Mouse (Mus musculus) CH12.LX (cell line): ENCODE measurements around the gene Gdap1l1. TPM values are rescaled to one million over a fixed set of nuclear protein-coding genes. Genes with fewer than 3 reads are reported as not detected.

Experiments used
- DNase-seq: peaks from one replicate; pipeline ENCODE4 v3.0.0-alpha.2; 2013; ENCODE audit errors: extremely low read depth
- H3K27ac ChIP-seq: 2 replicates; pipeline ENCODE4 v1.5.1; 2012; ENCODE audit warnings: low read depth, mild to moderate bottlenecking, control low read depth, moderate library complexity; ENCODE audit not compliant: insufficient read depth
- H3K27me3 ChIP-seq: replicated peaks from 2 replicates; pipeline ENCODE3; 2012; ENCODE audit warnings: inconsistent platforms
- H3K36me3 ChIP-seq, 2 experiments: replicated peaks in 1 of 2; 2 replicates each; pipeline versions ENCODE3 to v1.6.1; 2012; ENCODE audit warnings: inconsistent platforms in 1 of 2, low read length in 1 of 2, mild to moderate bottlenecking in 1 of 2, mixed read lengths in 1 of 2, moderate library complexity in 1 of 2; ENCODE audit not compliant: control insufficient read depth in 1 of 2, insufficient read depth in 1 of 2
- H3K4me1 ChIP-seq, 2 experiments: 2 replicates each; pipeline ENCODE4 v1.6.1; 2012; ENCODE audit warnings: inconsistent platforms in 1 of 2, moderate library complexity in 1 of 2; ENCODE audit not compliant: insufficient read depth in 2 of 2, control insufficient read depth in 1 of 2
- H3K4me2 ChIP-seq: 2 replicates; pipeline ENCODE4 v1.6.1; 2012; ENCODE audit warnings: low read depth, mild to moderate bottlenecking, control low read depth; ENCODE audit not compliant: poor library complexity, insufficient read depth, severe bottlenecking
- H3K4me3 ChIP-seq, 3 experiments: fragments of 150-350 bp in 1 of 3; sonication (generic) in 1 of 3; replicated peaks in 1 of 3; 2 replicates each; pipeline versions ENCODE3 to v1.5.1; 2011 to 2012; ENCODE audit warnings: low read depth in 2 of 3, low read length in 2 of 3, mild to moderate bottlenecking in 2 of 3, moderate library complexity in 2 of 3, control low read depth in 1 of 3, improper control_type of control experiment in 1 of 3, inconsistent platforms in 1 of 3, mixed read lengths in 1 of 3; ENCODE audit not compliant: poor library complexity in 1 of 3
- H3K79me2 ChIP-seq: replicated peaks from 2 replicates; pipeline ENCODE4 v1.6.1; 2012; ENCODE audit warnings: mild to moderate bottlenecking, moderate library complexity; ENCODE audit not compliant: control insufficient read depth, poor library complexity, insufficient read depth, severe bottlenecking; ENCODE audit errors: extremely low read depth
- H3K9ac ChIP-seq: 2 replicates; pipeline ENCODE4 v1.6.1; 2012; ENCODE audit warnings: low read depth, mild to moderate bottlenecking, control low read depth, moderate library complexity; ENCODE audit not compliant: insufficient read depth
- H3K9me3 ChIP-seq: replicated peaks from 2 replicates; pipeline ENCODE3; 2012; ENCODE audit warnings: low read length, inconsistent platforms, mixed read lengths
- BHLHE40 ChIP-seq: IDR thresholded peaks from 2 replicates; pipeline ENCODE4 v1.6.1; 2011; ENCODE audit warnings: mild to moderate bottlenecking, low read depth, low read length, improper control_type of control experiment
- CHD2 ChIP-seq: IDR thresholded peaks from 2 replicates; pipeline ENCODE4 v1.6.1; 2011; ENCODE audit warnings: low read length, improper control_type of control experiment
- CTCF ChIP-seq, 2 experiments: IDR thresholded peaks in 1 of 2; conservative IDR thresholded peaks in 1 of 2; 2 replicates each; pipeline ENCODE4 v1.5.1; 2011 to 2012; ENCODE audit warnings: low read depth in 2 of 2, low read length in 2 of 2, improper control_type of control experiment in 1 of 2, inconsistent platforms in 1 of 2, mild to moderate bottlenecking in 1 of 2, moderate library complexity in 1 of 2
- E2F4 ChIP-seq: IDR thresholded peaks from 2 replicates; pipeline ENCODE4 v1.6.1; 2011; ENCODE audit warnings: low read depth, low read length, improper control_type of control experiment; ENCODE audit not compliant: insufficient replicate concordance
- ELF1 ChIP-seq: IDR thresholded peaks from 2 replicates; pipeline ENCODE4 v1.6.1; 2014; ENCODE audit warnings: low read depth, mild to moderate bottlenecking, inconsistent platforms, low read length, improper control_type of control experiment
- EP300 ChIP-seq: IDR thresholded peaks from 2 replicates; pipeline ENCODE4 v1.6.1; 2011; ENCODE audit warnings: low read length, improper control_type of control experiment
- ETS1 ChIP-seq: conservative IDR thresholded peaks from 2 replicates; pipeline ENCODE4 v1.6.1; 2012; ENCODE audit warnings: low read depth, mild to moderate bottlenecking, inconsistent platforms, low read length, improper control_type of control experiment, moderate library complexity
- GABPA ChIP-seq: IDR thresholded peaks from 2 replicates; pipeline ENCODE4 v1.6.1; 2012; ENCODE audit warnings: low read depth, low read length, improper control_type of control experiment, inconsistent platforms; ENCODE audit not compliant: insufficient replicate concordance
- HCFC1 ChIP-seq: IDR thresholded peaks from 2 replicates; pipeline ENCODE4 v1.6.1; 2012; ENCODE audit warnings: low read depth, mild to moderate bottlenecking, inconsistent platforms, low read length, improper control_type of control experiment
- IRF4 ChIP-seq: IDR thresholded peaks from 2 replicates; pipeline ENCODE4 v1.6.1; 2014; ENCODE audit warnings: low read depth, mild to moderate bottlenecking, inconsistent platforms, low read length, improper control_type of control experiment
- JUN ChIP-seq: IDR thresholded peaks from 2 replicates; pipeline ENCODE4 v1.6.1; 2011; ENCODE audit warnings: low read depth, mild to moderate bottlenecking, low read length, improper control_type of control experiment, moderate library complexity; ENCODE audit not compliant: insufficient read depth
- KAT2A ChIP-seq: IDR thresholded peaks from 2 replicates; pipeline ENCODE4 v1.6.1; 2012; ENCODE audit warnings: low read length, improper control_type of control experiment, inconsistent platforms; ENCODE audit not compliant: insufficient replicate concordance
- MAX ChIP-seq: IDR thresholded peaks from 2 replicates; pipeline ENCODE4 v1.6.1; 2011; ENCODE audit warnings: low read length, improper control_type of control experiment
- MAZ ChIP-seq: IDR thresholded peaks from 2 replicates; pipeline ENCODE4 v1.6.1; 2012; ENCODE audit warnings: low read depth, mild to moderate bottlenecking, inconsistent platforms, low read length, improper control_type of control experiment, moderate library complexity
- MXI1 ChIP-seq: IDR thresholded peaks from 2 replicates; pipeline ENCODE4 v1.6.1; 2011; ENCODE audit warnings: mild to moderate bottlenecking, low read depth, low read length, improper control_type of control experiment
- MYC ChIP-seq: IDR thresholded peaks from 2 replicates; pipeline ENCODE4 v1.6.1; 2011; ENCODE audit warnings: low read depth, mild to moderate bottlenecking, improper control_type of control experiment, low read length
- NELFE ChIP-seq: IDR thresholded peaks from 2 replicates; pipeline ENCODE4 v1.6.1; 2011; ENCODE audit warnings: low read depth, low read length, improper control_type of control experiment
- NRF1 ChIP-seq: IDR thresholded peaks from 2 replicates; pipeline ENCODE4 v1.6.1; 2014; ENCODE audit warnings: low read depth, mild to moderate bottlenecking, inconsistent platforms, low read length, improper control_type of control experiment, moderate library complexity
- PAX5 ChIP-seq: IDR thresholded peaks from 2 replicates; pipeline ENCODE4 v1.6.1; 2012; ENCODE audit warnings: low read length, inconsistent platforms, mixed read lengths
- POLR2A ChIP-seq: IDR thresholded peaks from 2 replicates; pipeline ENCODE4 v1.6.1; 2011; ENCODE audit warnings: low read depth, mild to moderate bottlenecking, improper control_type of control experiment, low read length
- POLR2AphosphoS2 ChIP-seq: IDR thresholded peaks from 2 replicates; pipeline ENCODE4 v1.6.1; 2011; ENCODE audit warnings: low read depth, low read length, improper control_type of control experiment
- RAD21 ChIP-seq: IDR thresholded peaks from 2 replicates; pipeline ENCODE4 v1.6.1; 2011; ENCODE audit warnings: low read depth, mild to moderate bottlenecking, low read length, improper control_type of control experiment, moderate library complexity
- SIN3A ChIP-seq: IDR thresholded peaks from 2 replicates; pipeline ENCODE4 v1.6.1; 2012; ENCODE audit warnings: low read length, improper control_type of control experiment, inconsistent platforms
- SMC3 ChIP-seq: IDR thresholded peaks from 2 replicates; pipeline ENCODE4 v1.6.1; 2011; ENCODE audit warnings: low read depth, low read length, improper control_type of control experiment
- TBP ChIP-seq: conservative IDR thresholded peaks from 2 replicates; pipeline ENCODE4 v1.6.1; 2011; ENCODE audit warnings: low read depth, low read length, improper control_type of control experiment
- TCF12 ChIP-seq: IDR thresholded peaks from 2 replicates; pipeline ENCODE4 v1.6.1; 2014; ENCODE audit warnings: low read depth, mild to moderate bottlenecking, inconsistent platforms, low read length, improper control_type of control experiment
- UBTF ChIP-seq: IDR thresholded peaks from 2 replicates; pipeline ENCODE4 v1.6.1; 2012; ENCODE audit warnings: low read depth, mild to moderate bottlenecking, inconsistent platforms, low read length, improper control_type of control experiment, moderate library complexity
- USF1 ChIP-seq: IDR thresholded peaks from 2 replicates; pipeline ENCODE4 v1.6.1; 2014; ENCODE audit warnings: low read depth, mild to moderate bottlenecking, inconsistent platforms, low read length, improper control_type of control experiment
- USF2 ChIP-seq: conservative IDR thresholded peaks from 2 replicates; pipeline ENCODE4 v1.6.1; 2011; ENCODE audit warnings: low read depth, low read length, improper control_type of control experiment
- ZC3H11A ChIP-seq: IDR thresholded peaks from 2 replicates; pipeline ENCODE4 v1.6.1; 2012; ENCODE audit warnings: low read depth, mild to moderate bottlenecking, inconsistent platforms, low read length, improper control_type of control experiment
- ZKSCAN1 ChIP-seq: IDR thresholded peaks from 2 replicates; pipeline ENCODE4 v1.6.1; 2012; ENCODE audit warnings: low read depth, inconsistent platforms, low read length, improper control_type of control experiment, borderline replicate concordance
- ZMIZ1 ChIP-seq: IDR thresholded peaks from 2 replicates; pipeline ENCODE4 v1.6.1; 2012; ENCODE audit warnings: low read depth, mild to moderate bottlenecking, inconsistent platforms, low read length, improper control_type of control experiment
- ZNF384 ChIP-seq: IDR thresholded peaks from 2 replicates; pipeline ENCODE4 v1.6.1; 2012; ENCODE audit warnings: low read depth, low read length, improper control_type of control experiment, inconsistent platforms
- dilution Hi-C: fragments of 300-500 bp; cut with MboI; formaldehyde crosslinking; loops from 2 replicates; pipeline ENCODE4 v1.14.3; 2020; ENCODE audit warnings: low sequenced_read_pairs; ENCODE audit not compliant: extremely low pct_unique_long_range_greater_than_20kb, extremely low pct_ligation_motif_present
- in situ Hi-C: fragments of 300-500 bp; cut with MboI; formaldehyde crosslinking; loops from 3 replicates; pipeline ENCODE4 v1.14.3; 2019; ENCODE audit warnings: low sequenced_read_pairs, low pct_ligation_motif_present, low pct_unique_long_range_greater_than_20kb, mixed read lengths
- polyA plus RNA-seq: library from polyadenylated mRNA; unstranded; fragments of >175 nt; gene quantifications from 2 replicates; pipeline ENCODE4 v1.2.1, GENCODE M21; 2012; ENCODE audit warnings: low read depth; ENCODE audit not compliant: insufficient read length
- total RNA-seq, 2 experiments: library from RNA; depleted of rRNA; stranded (reverse); fragments of 300-350 nt in 1 of 2; fragments of >200 nt in 1 of 2; gene quantifications; 2 replicates each; pipeline ENCODE4 v1.2.3; 2012 to 2014

Gene Gdap1l1
- total and polyA plus RNA-seq, 3 experiments: not detected

GRCm38 (mm10) chr2:163419346-163420045 lies 18.8 kb upstream of the Gdap1l1 start:
- Histone ChIP-seq H3K9me3 (no peaks in the 10 kb centered on the region), H3K27ac (peak overlapping the region; percentile 38), H3K4me1 (peaks cover 9 to 28% of the 10 kb centered on the region in 2 experiments), H3K4me2 (peak overlapping the region; percentile 99; the same call in 1 of the 2 replicates), H3K4me3 (peak overlapping the region; percentile 92 to 97 (median 95)), H3K36me3 (peaks cover 6 to 32% of the 10 kb centered on the region in 2 experiments), H3K27me3 (no peaks in the 10 kb centered on the region), H3K79me2 (peaks cover 35% of the 10 kb centered on the region), H3K9ac (peak overlapping the region; percentile 84)
- dilution Hi-C loops: no loop called here
- TF ChIP-seq EP300 (no peak), POLR2A (peak; percentile 76), SMC3 (no peak), JUN (no peak), IRF4 (no peak), ZC3H11A (no peak), UBTF (no peak), E2F4 (no peak), PAX5 (no peak), ELF1 (peak; percentile 91), RAD21 (no peak), MXI1 (peak; percentile 97), MAZ (peak; percentile 92), KAT2A (peak; percentile 31; the same call in 1 of the 2 replicates), ZNF384 (peak; percentile 45; the same call in 1 of the 2 replicates), CTCF (conservative IDR thresholded peaks at IDR 0.05 in 1 of 2, IDR thresholded peaks at IDR 0.05 in 1 of 2; ENCODE audit: low read depth in 2 of 2, low read length in 2 of 2) (no peak), MAX (peak; percentile 99), GABPA (no peak), ZKSCAN1 (no peak), BHLHE40 (peak; percentile 100), USF1 (peak; percentile 96), TBP (0 out of 2 replicates have a peak, but pooled peaks have one; percentile 29), MYC (peak; percentile 67; the same call in 1 of the 2 replicates), TCF12 (peak; percentile 63), ETS1 (peak; percentile 80), NRF1 (peak; percentile 90), ZMIZ1 (peak; percentile 79), USF2 (peak; percentile 90), HCFC1 (peak; percentile 78), POLR2AphosphoS2 (peak; percentile 70; the same call in 1 of the 2 replicates), NELFE (peak; percentile 74), CHD2 (no peak), SIN3A (peak; percentile 98)
- in situ Hi-C loops: loop anchor here (10.0 kb wide), 1 partner anchor 325 kb away; no protein-coding TSS in a partner anchor
- DNase-seq: peak; percentile 99
